Mouse (Mus musculus) layer of hippocampus, adult 2 months (tissue): ENCODE data around the gene Hk2. TPM values are rescaled to one million over a fixed set of nuclear protein-coding genes. Genes with fewer than 3 reads are reported as not detected.

ENCODE experiments used
- DNase-seq, 2 experiments: peaks; one replicate each; pipeline ENCODE4 v3.0.0; 2022; ENCODE audit warnings: low spot score in 2 of 2
- H3K27ac ChIP-seq: fragments of 200-600 bp; 2 replicates; pipeline ENCODE4 v1.8.1; 2022
- H3K4me3 ChIP-seq: fragments of 200-600 bp; 2 replicates; pipeline ENCODE4 v1.8.1; 2022; ENCODE audit warnings: mild to moderate bottlenecking
- CTCF ChIP-seq: fragments of 200-600 bp; conservative IDR thresholded peaks from 2 replicates; pipeline ENCODE4 v1.8.1; 2022; ENCODE audit warnings: antibody characterized with exemption, mild to moderate bottlenecking, moderate library complexity
- total RNA-seq, 2 experiments: library from RNA; stranded (reverse); gene quantifications; 2 replicates each; pipeline ENCODE4 v1.2.3; 2021

Gene Hk2
- total RNA-seq, 2 experiments from 2014 or later, result 7.0 to 7.4 TPM

DNA sequence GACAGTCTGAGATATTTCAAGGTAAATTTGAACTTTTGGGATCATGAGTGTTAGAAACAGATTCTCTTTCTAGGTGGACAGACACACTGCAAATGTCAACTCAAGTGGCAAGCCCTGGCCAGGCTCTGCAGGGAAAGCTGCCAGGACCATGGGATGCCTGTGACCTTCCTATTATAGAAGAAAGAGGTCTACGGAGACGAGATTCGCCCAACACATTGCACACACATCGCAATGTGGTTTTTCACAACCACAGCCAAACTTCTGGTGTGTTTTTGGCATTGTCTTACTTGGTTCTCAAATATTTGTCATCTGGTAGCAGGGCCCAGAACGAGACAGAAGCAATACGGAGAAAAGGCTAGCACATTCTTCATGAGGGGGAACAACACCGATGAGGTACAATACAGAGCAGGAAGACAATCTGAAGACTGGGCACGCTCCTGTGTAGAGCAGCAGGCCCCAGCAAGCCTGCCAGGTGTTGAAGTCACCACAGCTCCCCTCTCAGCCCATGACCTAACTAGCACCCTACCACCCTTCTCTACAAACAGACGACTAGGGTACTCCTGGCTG lies 26.1 kb downstream of the Hk2 start:
- TF ChIP-seq CTCF, result no peak
- Histone ChIP-seq H3K4me3 (no peak overlapping the region), H3K27ac (no peak overlapping the region)
- no peak for DNase-seq

GRCm38 (mm10) chr6:82747085-82747484 lies 27.2 kb downstream of the Hk2 start:
- TF ChIP-seq CTCF, result no peak
- no peak overlapping the region for H3K4me3 ChIP-seq
- no peak overlapping the region for H3K27ac ChIP-seq
- DNase-seq, result no peak

- Histone ChIP-seq H3K4me3 (no peak overlapping the region), H3K27ac (no peak overlapping the region)
- no peak for TF ChIP-seq CTCF
- no peak for DNase-seq
These were observed 29.7 kb downstream of the Hk2 start for GRCm38 (mm10) chr6:82744553-82744952.

DNA sequence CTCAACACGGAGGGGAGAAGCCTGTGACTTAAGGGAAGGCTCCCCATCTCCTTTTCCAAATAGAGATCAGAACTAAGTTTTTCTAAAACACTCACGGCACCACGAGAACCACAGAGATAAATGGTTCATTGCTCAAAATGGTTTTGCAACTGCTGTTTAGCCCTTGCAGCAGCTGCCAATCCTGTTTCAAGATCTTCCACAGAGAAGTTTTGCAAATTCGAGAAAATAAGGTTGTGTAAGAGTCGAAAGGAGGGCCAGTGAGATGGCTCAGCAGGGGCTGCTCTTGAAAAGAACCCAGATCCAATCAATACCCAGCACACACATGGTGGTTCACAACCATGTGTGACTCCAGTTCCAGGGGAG lies 32.8 kb downstream of the Hk2 start:
- no peak for DNase-seq
- no peak overlapping the region for H3K27ac ChIP-seq
- no peak for TF ChIP-seq CTCF
- no peak overlapping the region for H3K4me3 ChIP-seq

DNA sequence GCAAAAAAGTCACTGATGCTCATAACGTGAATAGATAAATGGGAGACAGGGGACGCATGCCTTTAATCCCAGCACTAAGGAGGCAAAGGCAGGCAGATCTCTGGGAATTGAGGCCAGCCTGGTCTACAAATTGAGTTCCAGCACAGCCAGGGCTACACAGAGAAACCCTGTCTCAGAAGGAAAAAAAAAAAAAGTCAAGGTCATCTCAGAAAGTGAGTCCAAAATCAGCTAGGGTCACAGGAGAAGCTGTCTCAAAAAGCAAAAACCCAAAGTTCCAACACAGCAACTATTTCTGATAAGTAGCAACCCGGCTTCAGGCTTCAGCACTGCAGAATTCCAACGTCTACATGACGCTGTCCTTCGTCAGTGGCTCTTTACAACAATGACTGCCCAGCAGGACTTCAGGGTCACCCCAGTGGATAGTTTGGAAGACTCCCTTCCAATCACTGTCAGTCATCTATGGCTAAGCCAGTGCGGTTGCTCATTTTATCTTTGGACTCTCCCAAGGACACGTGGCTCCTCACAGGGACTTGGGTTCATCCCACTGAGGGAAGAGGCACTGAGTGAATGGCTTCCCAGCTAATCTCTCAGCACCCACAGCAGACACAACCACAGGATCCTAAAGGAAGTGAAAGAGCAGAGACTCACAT lies 33.3 kb downstream of the Hk2 start:
- no peak overlapping the region for H3K4me3 ChIP-seq
- no peak for TF ChIP-seq CTCF
- DNase-seq, result no peak
- no peak overlapping the region for H3K27ac ChIP-seq

DNA sequence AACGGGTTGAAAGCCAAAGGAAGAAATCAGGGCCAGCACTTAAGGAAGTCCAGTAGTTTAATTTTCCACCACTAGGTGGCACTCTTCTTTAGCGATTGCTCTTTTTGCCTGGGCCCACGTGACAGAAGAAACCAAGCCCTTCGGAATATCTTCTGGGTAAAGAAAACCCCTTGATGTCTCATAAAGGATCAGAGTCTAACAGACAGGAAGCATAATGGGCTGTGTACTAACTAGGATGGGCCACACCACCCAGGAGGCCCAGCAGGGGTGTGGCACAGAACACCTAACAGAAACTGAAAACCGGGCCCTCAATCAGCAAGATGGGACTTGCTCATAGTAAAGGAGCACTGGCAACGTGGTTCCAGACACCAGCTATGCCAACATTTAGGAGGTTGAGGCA lies 34.0 kb downstream of the Hk2 start:
- peak overlapping the region; percentile 14; the same call in 1 of the 2 replicates for H3K4me3 ChIP-seq
- DNase-seq, result peak; percentile 69 to 78
- peak; percentile 85 for TF ChIP-seq CTCF
- no peak overlapping the region for H3K27ac ChIP-seq

DNA sequence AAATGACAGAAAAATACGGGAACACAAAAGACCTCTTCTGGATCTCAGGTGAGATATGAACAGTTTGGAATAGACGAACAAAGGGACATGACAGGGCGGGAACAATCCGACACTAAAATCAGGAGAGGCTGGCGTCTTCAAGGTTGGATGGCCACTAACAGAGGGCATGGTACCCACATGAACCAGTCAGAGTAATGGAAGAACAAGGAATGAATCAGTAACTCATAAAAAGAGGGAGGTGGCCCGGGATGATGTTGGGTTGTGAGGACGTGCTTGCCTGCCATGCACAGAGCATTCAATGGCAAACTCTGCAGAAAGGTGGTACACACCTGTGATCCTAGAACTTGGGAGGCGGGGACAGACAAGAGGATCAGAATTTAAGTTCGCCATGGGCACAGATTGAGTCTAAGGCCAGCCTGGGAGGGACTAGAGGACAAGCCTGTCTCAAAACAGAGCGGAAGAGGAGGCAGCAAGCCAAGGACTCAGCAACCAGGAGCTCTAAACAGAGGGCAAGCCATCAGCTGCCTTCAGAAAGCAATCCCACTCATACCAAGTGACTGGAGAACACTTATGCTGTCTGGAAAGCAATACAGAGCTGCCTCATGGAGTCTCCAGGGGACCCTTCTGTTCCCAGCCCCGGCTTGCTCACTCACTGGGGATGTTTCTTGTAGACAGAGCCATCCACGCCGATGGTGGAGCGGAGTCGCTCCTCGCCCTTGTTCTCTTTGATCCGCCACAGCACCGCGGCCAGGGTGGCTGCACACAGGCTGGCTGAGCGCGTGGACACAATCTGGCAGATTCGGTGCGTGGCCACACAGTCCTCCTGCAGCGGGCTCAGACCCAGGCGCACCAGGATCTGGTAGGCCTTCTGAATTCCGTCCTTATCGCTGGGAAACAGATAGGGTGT lies 36.4 kb downstream of the Hk2 start:
- H3K4me3 ChIP-seq, result no peak overlapping the region
- TF ChIP-seq CTCF, result no peak
- no peak for DNase-seq
- peak overlapping the region; percentile 77; the same call in 1 of the 2 replicates for H3K27ac ChIP-seq

GRCm38 (mm10) chr6:82736626-82737600 lies 37.3 kb downstream of the Hk2 start:
- no peak for TF ChIP-seq CTCF
- H3K27ac ChIP-seq, result peak overlapping the region; percentile 77
- H3K4me3 ChIP-seq, result no peak overlapping the region; the same call in 1 of the 2 replicates

GRCm38 (mm10) chr6:82735347-82735746 lies 38.9 kb downstream of the Hk2 start:
- Histone ChIP-seq H3K27ac (no peak overlapping the region), H3K4me3 (no peak overlapping the region)
- TF ChIP-seq CTCF, result peak; percentile 65
- peak; percentile 31 to 41 for DNase-seq

More at GRCm38 (mm10) chr6:82736626-82737600, 37.3 kb downstream of the Hk2 start:
- DNase-seq, result no peak

- H3K4me3 ChIP-seq, result no peak overlapping the region
- TF ChIP-seq CTCF, result no peak
- no peak for DNase-seq
- H3K27ac ChIP-seq, result no peak overlapping the region
These were observed 45.6 kb downstream of the Hk2 start for GRCm38 (mm10) chr6:82728635-82729034.

DNA sequence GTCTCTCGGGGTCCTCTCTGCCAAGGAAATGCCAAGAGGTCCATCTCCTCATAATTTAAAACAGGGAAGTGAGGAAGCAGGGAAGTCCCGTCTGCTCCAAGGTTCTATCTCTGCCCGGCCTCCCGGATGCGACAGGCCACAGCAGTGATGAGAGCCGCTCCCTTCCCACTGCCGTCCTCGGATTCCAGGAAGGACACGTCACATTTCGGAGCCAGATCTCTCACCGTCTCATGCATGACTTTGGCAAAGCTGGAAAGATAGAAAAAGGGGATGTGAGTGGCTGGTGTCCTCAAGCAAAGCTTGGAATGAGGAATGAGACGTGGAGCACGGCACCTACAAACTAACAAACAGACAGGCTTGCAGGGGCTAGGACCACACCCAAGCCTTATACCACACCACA lies 47.0 kb downstream of the Hk2 start:
- H3K4me3 ChIP-seq, result no peak overlapping the region
- no peak for TF ChIP-seq CTCF
- DNase-seq, result no peak
- H3K27ac ChIP-seq, result no peak overlapping the region

DNA sequence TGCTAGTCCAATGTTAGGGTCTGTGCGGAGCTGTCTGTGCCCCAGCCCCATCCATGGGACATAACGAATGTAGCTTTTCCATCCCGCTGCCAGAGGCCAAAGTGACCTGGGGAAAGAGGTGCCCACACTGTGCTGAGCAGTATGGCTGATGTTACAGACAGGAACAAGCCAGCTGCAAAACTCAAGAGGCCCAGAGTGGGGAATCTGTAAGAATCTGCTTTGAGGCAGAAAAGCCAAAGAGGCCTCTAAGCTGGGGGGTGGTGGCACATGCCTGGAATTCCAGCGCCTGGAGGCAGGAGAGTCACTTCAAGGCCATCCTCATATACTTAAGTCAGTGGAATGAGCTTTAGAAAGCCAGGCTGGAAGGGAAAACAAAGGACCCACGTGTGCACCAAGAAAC lies 50.9 kb downstream of the Hk2 start:
- H3K4me3 ChIP-seq, result no peak overlapping the region
- DNase-seq, result no peak
- TF ChIP-seq CTCF, result no peak
- H3K27ac ChIP-seq, result no peak overlapping the region
